ENCODE assay signal across 1 mouse cellular context in the genomic region with DNA sequence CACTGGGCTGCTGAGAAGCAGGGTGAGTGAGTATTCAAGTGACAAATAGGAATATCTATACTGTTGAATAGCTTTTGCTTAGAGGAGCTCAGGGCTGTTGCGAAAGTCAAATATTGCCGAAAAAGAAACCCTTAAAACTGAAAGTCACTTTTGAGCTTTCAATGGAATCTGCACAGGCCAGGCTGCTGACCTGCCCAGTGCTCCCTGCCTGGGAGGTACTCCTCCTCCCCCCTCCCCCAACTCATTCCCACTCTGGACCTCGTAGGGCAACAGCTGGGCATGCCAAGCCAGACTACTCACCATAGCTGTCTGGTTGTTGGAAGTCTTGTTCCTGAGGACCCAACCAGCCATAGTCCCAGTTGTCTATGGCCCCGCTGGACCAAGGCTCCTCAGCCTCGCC.
TF ChIP-seq lines count a peak whose summit lies in the region.

No protein-coding gene starts in this region.

TF ChIP-seq in myocyte, 11 proteins besides CTCF, POLR2A, EP300 and RAD21:
- no peak for TF ChIP-seq POLR2AphosphoS2 (IDR thresholded peaks at IDR 0.05; ENCODE audit: insufficient read length, low read depth)
- no peak for TF ChIP-seq MAX (IDR thresholded peaks at IDR 0.05; ENCODE audit: low read depth)
- no peak for TF ChIP-seq E2F4 (IDR thresholded peaks at IDR 0.05; ENCODE audit: insufficient read depth)
- TF ChIP-seq MYOG (IDR thresholded peaks at IDR 0.05; ENCODE audit: control insufficient read depth in 1 of 3, insufficient read depth in 1 of 3, insufficient read length in 2 of 3, low read depth in 2 of 3), result peak in 2 of 3 experiments; percentile 40 to 85
- TF ChIP-seq TCF3 (IDR thresholded peaks at IDR 0.05; ENCODE audit: insufficient read length, low read depth), result no peak
- no peak for TF ChIP-seq REST (IDR thresholded peaks at IDR 0.05; ENCODE audit: insufficient read depth, insufficient read length)
- no peak for TF ChIP-seq USF1 (IDR thresholded peaks at IDR 0.05; ENCODE audit: low read depth)
- peak in 2 of 3 experiments; percentile 44 to 61 for TF ChIP-seq MYOD1 (IDR thresholded peaks at IDR 0.05; ENCODE audit: control insufficient read depth in 1 of 3, insufficient read length in 2 of 3, low read depth in 2 of 3)
